Mouse (Mus musculus): ENCODE measurements around the gene Nkx2-5. TPM values are rescaled to one million over a fixed set of nuclear protein-coding genes. Genes with fewer than 3 reads are reported as not detected.

Gene Nkx2-5
- polyA plus RNA-seq, 1 experiment from 2014 or later: 132 TPM

- 71% methylated on average over 1 of the region's 1 CpGs for WGBS
- Histone ChIP-seq H3K36me3 (ENCODE audit: control insufficient read depth, insufficient read depth) (peaks cover 4% of the 10 kb centered on the region; the same call in 1 of the 2 replicates), H3K27ac (ENCODE audit: low read length) (no peak overlapping the region), H3K4me1 (ENCODE audit: control insufficient read depth, insufficient read depth, low read length) (peaks cover 39% of the 10 kb centered on the region), H3K9me3 (replicated peaks; ENCODE audit: control insufficient read depth, low read length) (peaks cover 12% of the 10 kb centered on the region), H3K27me3 (ENCODE audit: control insufficient read depth, insufficient read depth, low read length) (no peaks in the 10 kb centered on the region), H3K4me2 (ENCODE audit: low read depth, low read length) (no peak overlapping the region), H3K4me3 (ENCODE audit: low read length) (no peak overlapping the region), H3K9ac (ENCODE audit: low read length) (no peak overlapping the region)
- ATAC-seq (replicated peaks; ENCODE audit: extremely low read depth, insufficient read depth, low FRiP score): no peak
Measured at GRCm38 (mm10) chr17:26882706-26883105, 37.9 kb upstream of the Nkx2-5 start.

GRCm38 (mm10) chr17:26879235-26879634 lies 34.4 kb upstream of the Nkx2-5 start:
- Histone ChIP-seq H3K9me3 (replicated peaks; ENCODE audit: control insufficient read depth, low read length) (peaks cover 12% of the 10 kb centered on the region), H3K4me2 (ENCODE audit: low read depth, low read length) (no peak overlapping the region), H3K36me3 (ENCODE audit: control insufficient read depth, insufficient read depth) (peaks cover 4% of the 10 kb centered on the region; the same call in 1 of the 2 replicates), H3K9ac (ENCODE audit: low read length) (no peak overlapping the region), H3K27ac (ENCODE audit: low read length) (peak overlapping the region; percentile 89), H3K27me3 (ENCODE audit: control insufficient read depth, insufficient read depth, low read length) (no peaks in the 10 kb centered on the region), H3K4me1 (ENCODE audit: control insufficient read depth, insufficient read depth, low read length) (peaks cover 35% of the 10 kb centered on the region), H3K4me3 (ENCODE audit: low read length) (no peak overlapping the region)
- WGBS: 91% methylated on average over 6 of the region's 6 CpGs
- ATAC-seq (replicated peaks; ENCODE audit: extremely low read depth, insufficient read depth, low FRiP score): no peak

GRCm38 (mm10) chr17:26877927-26878326 lies 33.1 kb upstream of the Nkx2-5 start:
- no peak overlapping the region for H3K4me3 ChIP-seq (ENCODE audit: low read length)
- peaks cover 12% of the 10 kb centered on the region for H3K9me3 ChIP-seq (replicated peaks; ENCODE audit: control insufficient read depth, low read length)
- no peak overlapping the region for H3K4me2 ChIP-seq (ENCODE audit: low read depth, low read length)
- WGBS: 58% methylated on average over 7 of the region's 7 CpGs
- ATAC-seq (replicated peaks; ENCODE audit: extremely low read depth, insufficient read depth, low FRiP score): no peak
- peaks cover 34% of the 10 kb centered on the region for H3K4me1 ChIP-seq (ENCODE audit: control insufficient read depth, insufficient read depth, low read length)
- H3K27me3 ChIP-seq (ENCODE audit: control insufficient read depth, insufficient read depth, low read length): no peaks in the 10 kb centered on the region
- peak overlapping the region; percentile 12; the same call in 1 of the 2 replicates for H3K9ac ChIP-seq (ENCODE audit: low read length)
- H3K36me3 ChIP-seq (ENCODE audit: control insufficient read depth, insufficient read depth): peaks cover 4% of the 10 kb centered on the region; the same call in 1 of the 2 replicates
- H3K27ac ChIP-seq (ENCODE audit: low read length): peak overlapping the region; percentile 76

GRCm38 (mm10) chr17:26874542-26874941 lies 29.7 kb upstream of the Nkx2-5 start:
- Histone ChIP-seq H3K9ac (ENCODE audit: low read length) (peak overlapping the region; percentile 53), H3K27ac (ENCODE audit: low read length) (peak overlapping the region; percentile 85), H3K4me3 (ENCODE audit: low read length) (no peak overlapping the region), H3K36me3 (ENCODE audit: control insufficient read depth, insufficient read depth) (no peaks in the 10 kb centered on the region), H3K27me3 (ENCODE audit: control insufficient read depth, insufficient read depth, low read length) (no peaks in the 10 kb centered on the region), H3K4me2 (ENCODE audit: low read depth, low read length) (peak overlapping the region; percentile 20; the same call in 1 of the 2 replicates), H3K9me3 (replicated peaks; ENCODE audit: control insufficient read depth, low read length) (0 out of 2 replicates have a peak, but pooled peaks cover 2% of the 10 kb centered on the region), H3K4me1 (ENCODE audit: control insufficient read depth, insufficient read depth, low read length) (peaks cover 36% of the 10 kb centered on the region)
- WGBS: 48% methylated on average over 11 of the region's 11 CpGs
- ATAC-seq (replicated peaks; ENCODE audit: extremely low read depth, insufficient read depth, low FRiP score): peak; percentile 19; the same call in 1 of the 2 replicates

GRCm38 (mm10) chr17:26873502-26873901 lies 28.7 kb upstream of the Nkx2-5 start:
- WGBS: 59% methylated on average over 8 of the region's 8 CpGs
- H3K27ac ChIP-seq (ENCODE audit: low read length): peak overlapping the region; percentile 36

GRCm38 (mm10) chr17:26872870-26873269 lies 28.1 kb upstream of the Nkx2-5 start:
- Histone ChIP-seq H3K36me3 (ENCODE audit: control insufficient read depth, insufficient read depth) (no peaks in the 10 kb centered on the region), H3K4me2 (ENCODE audit: low read depth, low read length) (no peak overlapping the region), H3K27ac (ENCODE audit: low read length) (peak overlapping the region; percentile 65), H3K4me1 (ENCODE audit: control insufficient read depth, insufficient read depth, low read length) (peaks cover 32% of the 10 kb centered on the region), H3K27me3 (ENCODE audit: control insufficient read depth, insufficient read depth, low read length) (no peaks in the 10 kb centered on the region), H3K9me3 (replicated peaks; ENCODE audit: control insufficient read depth, low read length) (no peaks in the 10 kb centered on the region), H3K9ac (ENCODE audit: low read length) (no peak overlapping the region), H3K4me3 (ENCODE audit: low read length) (no peak overlapping the region)
- ATAC-seq (replicated peaks; ENCODE audit: extremely low read depth, insufficient read depth, low FRiP score): no peak
- 64% methylated on average over 3 of the region's 3 CpGs for WGBS

More at GRCm38 (mm10) chr17:26873502-26873901, 28.7 kb upstream of the Nkx2-5 start:
- no peak overlapping the region for H3K4me3 ChIP-seq (ENCODE audit: low read length)
- H3K9ac ChIP-seq (ENCODE audit: low read length): no peak overlapping the region
- H3K36me3 ChIP-seq (ENCODE audit: control insufficient read depth, insufficient read depth): no peaks in the 10 kb centered on the region
- ATAC-seq (replicated peaks; ENCODE audit: extremely low read depth, insufficient read depth, low FRiP score): no peak
- no peaks in the 10 kb centered on the region for H3K27me3 ChIP-seq (ENCODE audit: control insufficient read depth, insufficient read depth, low read length)
- H3K9me3 ChIP-seq (replicated peaks; ENCODE audit: control insufficient read depth, low read length): no peaks in the 10 kb centered on the region
- no peak overlapping the region for H3K4me2 ChIP-seq (ENCODE audit: low read depth, low read length)
- peaks cover 35% of the 10 kb centered on the region for H3K4me1 ChIP-seq (ENCODE audit: control insufficient read depth, insufficient read depth, low read length)

GRCm38 (mm10) chr17:26868756-26869155 lies 23.9 kb upstream of the Nkx2-5 start:
- peak overlapping the region; percentile 63 for H3K9ac ChIP-seq (ENCODE audit: low read length)
- H3K36me3 ChIP-seq (ENCODE audit: control insufficient read depth, insufficient read depth): no peaks in the 10 kb centered on the region
- H3K4me3 ChIP-seq (ENCODE audit: low read length): 0 out of 2 replicates have a peak overlapping the region, but pooled peaks have one; percentile 5
- peak overlapping the region; percentile 56 for H3K4me2 ChIP-seq (ENCODE audit: low read depth, low read length)
- H3K9me3 ChIP-seq (replicated peaks; ENCODE audit: control insufficient read depth, low read length): no peaks in the 10 kb centered on the region
- ATAC-seq (replicated peaks; ENCODE audit: extremely low read depth, insufficient read depth, low FRiP score): peak; percentile 87
- 18% methylated on average over 5 of the region's 5 CpGs for WGBS
- peak overlapping the region; percentile 98 for H3K27ac ChIP-seq (ENCODE audit: low read length)
- no peaks in the 10 kb centered on the region for H3K27me3 ChIP-seq (ENCODE audit: control insufficient read depth, insufficient read depth, low read length)
- peaks cover 26% of the 10 kb centered on the region for H3K4me1 ChIP-seq (ENCODE audit: control insufficient read depth, insufficient read depth, low read length)

- 25% methylated on average over 6 of the region's 6 CpGs for WGBS
- Histone ChIP-seq H3K36me3 (ENCODE audit: control insufficient read depth, insufficient read depth) (peaks cover 4% of the 10 kb centered on the region; the same call in 1 of the 2 replicates), H3K9ac (ENCODE audit: low read length) (peak overlapping the region; percentile 62), H3K4me1 (ENCODE audit: control insufficient read depth, insufficient read depth, low read length) (peaks cover 41% of the 10 kb centered on the region), H3K9me3 (replicated peaks; ENCODE audit: control insufficient read depth, low read length) (peaks cover 6% of the 10 kb centered on the region), H3K4me2 (ENCODE audit: low read depth, low read length) (peak overlapping the region; percentile 55), H3K27ac (ENCODE audit: low read length) (peak overlapping the region; percentile 96), H3K27me3 (ENCODE audit: control insufficient read depth, insufficient read depth, low read length) (no peaks in the 10 kb centered on the region), H3K4me3 (ENCODE audit: low read length) (peak overlapping the region; percentile 4; the same call in 1 of the 2 replicates)
- ATAC-seq (replicated peaks; ENCODE audit: extremely low read depth, insufficient read depth, low FRiP score): peak; percentile 63
Measured at GRCm38 (mm10) chr17:26865156-26865555, 20.3 kb upstream of the Nkx2-5 start.

GRCm38 (mm10) chr17:26864343-26864742 lies 19.5 kb upstream of the Nkx2-5 start:
- Histone ChIP-seq H3K9me3 (replicated peaks; ENCODE audit: control insufficient read depth, low read length) (peaks cover 6% of the 10 kb centered on the region), H3K4me2 (ENCODE audit: low read depth, low read length) (peak overlapping the region; percentile 55), H3K9ac (ENCODE audit: low read length) (peak overlapping the region; percentile 62), H3K27ac (ENCODE audit: low read length) (peak overlapping the region; percentile 96), H3K36me3 (ENCODE audit: control insufficient read depth, insufficient read depth) (peaks cover 4% of the 10 kb centered on the region; the same call in 1 of the 2 replicates), H3K4me3 (ENCODE audit: low read length) (no peak overlapping the region), H3K4me1 (ENCODE audit: control insufficient read depth, insufficient read depth, low read length) (peaks cover 39% of the 10 kb centered on the region), H3K27me3 (ENCODE audit: control insufficient read depth, insufficient read depth, low read length) (no peaks in the 10 kb centered on the region)
- 0 out of 2 replicates have a peak, but pooled peaks have one; percentile 11 for ATAC-seq (replicated peaks; ENCODE audit: extremely low read depth, insufficient read depth, low FRiP score)
- WGBS: 23% methylated on average over 5 of the region's 5 CpGs

Data from heart, embryonic 16.5 days (tissue).